Mouse (Mus musculus): ENCODE measurements around the gene Mapk1. TPM values are rescaled to one million over a fixed set of nuclear protein-coding genes. Genes with fewer than 3 reads are reported as not detected.
"Not testable (repeated sequence)": the region's sequence is repeated elsewhere in the genome, so short reads cannot be mapped to it uniquely, and the experiment has no call there.

Gene Mapk1
- polyA plus RNA-seq, 1 experiment: 48.7 TPM

GRCm38 (mm10) chr16:16988842-16989241 lies 5.7 kb downstream of the Mapk1 start:
- no peak overlapping the region for H3K4me3 ChIP-seq (ENCODE audit: extremely low read depth, insufficient read depth, insufficient read length)
- WGBS: 22% methylated on average over 5 of the region's 5 CpGs
- TF ChIP-seq CTCF (IDR thresholded peaks at IDR 0.05; ENCODE audit: extremely low read depth, insufficient read depth, insufficient read length, insufficient replicate concordance) (no peak), POLR2A (IDR thresholded peaks at IDR 0.05; ENCODE audit: low read depth, low read length) (no peak)

GRCm38 (mm10) chr16:16990021-16990420 lies 6.8 kb downstream of the Mapk1 start:
- no peaks in the 10 kb centered on the region for H3K27me3 ChIP-seq (ENCODE audit: control insufficient read depth, insufficient read depth, low read length)
- H3K4me3 ChIP-seq (ENCODE audit: extremely low read depth, insufficient read depth, insufficient read length): no peak overlapping the region
- no peaks in the 10 kb centered on the region; the same call in 1 of the 2 replicates for H3K36me3 ChIP-seq (ENCODE audit: control insufficient read depth, insufficient read depth, low read length)
- DNase-seq (ENCODE audit: low read depth in 1 of 2, low spot score in 2 of 2): no peak
- WGBS: 90% methylated on average over 4 of the region's 4 CpGs
- TF ChIP-seq POLR2A (IDR thresholded peaks at IDR 0.05; ENCODE audit: low read depth, low read length): no peak
- TF ChIP-seq CTCF (IDR thresholded peaks at IDR 0.05; ENCODE audit: extremely low read depth, insufficient read depth, insufficient read length, insufficient replicate concordance): no peak
- H3K4me1 ChIP-seq (ENCODE audit: control insufficient read depth, insufficient read depth, insufficient read length): peaks cover 10% of the 10 kb centered on the region
- H3K27ac ChIP-seq (ENCODE audit: insufficient read depth, low read length): no peak overlapping the region

More at GRCm38 (mm10) chr16:16988842-16989241, 5.7 kb downstream of the Mapk1 start:
- Histone ChIP-seq H3K4me1 (ENCODE audit: control insufficient read depth, insufficient read depth, insufficient read length) (peaks cover 8% of the 10 kb centered on the region), H3K36me3 (ENCODE audit: control insufficient read depth, insufficient read depth, low read length) (no peaks in the 10 kb centered on the region; the same call in 1 of the 2 replicates), H3K27ac (ENCODE audit: insufficient read depth, low read length) (no peak overlapping the region), H3K27me3 (ENCODE audit: control insufficient read depth, insufficient read depth, low read length) (no peaks in the 10 kb centered on the region)
- no peak for DNase-seq (ENCODE audit: low read depth in 1 of 2, low spot score in 2 of 2)

GRCm38 (mm10) chr16:16994426-16995052 lies 11.4 kb downstream of the Mapk1 start:
- no peaks in the 10 kb centered on the region for H3K27me3 ChIP-seq (ENCODE audit: control insufficient read depth, insufficient read depth, low read length)
- WGBS: 67% methylated on average over 4 of the region's 4 CpGs
- no peak for TF ChIP-seq POLR2A (IDR thresholded peaks at IDR 0.05; ENCODE audit: low read depth, low read length)
- TF ChIP-seq CTCF (IDR thresholded peaks at IDR 0.05; ENCODE audit: extremely low read depth, insufficient read depth, insufficient read length, insufficient replicate concordance): no peak
- no peak overlapping the region for H3K27ac ChIP-seq (ENCODE audit: insufficient read depth, low read length)
- H3K4me1 ChIP-seq (ENCODE audit: control insufficient read depth, insufficient read depth, insufficient read length): peaks cover 2% of the 10 kb centered on the region
- DNase-seq (ENCODE audit: low read depth in 1 of 2, low spot score in 2 of 2): no peak
- H3K36me3 ChIP-seq (ENCODE audit: control insufficient read depth, insufficient read depth, low read length): no peaks in the 10 kb centered on the region
- no peak overlapping the region for H3K4me3 ChIP-seq (ENCODE audit: extremely low read depth, insufficient read depth, insufficient read length)

- WGBS: 73% methylated on average over 10 of the region's 10 CpGs
- H3K4me3 ChIP-seq (ENCODE audit: extremely low read depth, insufficient read depth, insufficient read length); H3K36me3 ChIP-seq (ENCODE audit: control insufficient read depth, insufficient read depth, low read length); H3K4me1 ChIP-seq (ENCODE audit: control insufficient read depth, insufficient read depth, insufficient read length); H3K27me3 ChIP-seq (ENCODE audit: control insufficient read depth, insufficient read depth, low read length); H3K27ac ChIP-seq (ENCODE audit: insufficient read depth, low read length); DNase-seq (ENCODE audit: low read depth in 1 of 2, low spot score in 2 of 2): not testable (repeated sequence)
Measured at GRCm38 (mm10) chr16:16996121-16996729, 13.0 kb downstream of the Mapk1 start.

GRCm38 (mm10) chr16:17001109-17001508 lies 17.9 kb downstream of the Mapk1 start:
- TF ChIP-seq POLR2A (IDR thresholded peaks at IDR 0.05; ENCODE audit: low read depth, low read length) (no peak), CTCF (IDR thresholded peaks at IDR 0.05; ENCODE audit: extremely low read depth, insufficient read depth, insufficient read length, insufficient replicate concordance) (no peak)
- H3K27ac ChIP-seq (ENCODE audit: insufficient read depth, low read length): no peak overlapping the region
- no peak overlapping the region for H3K4me3 ChIP-seq (ENCODE audit: extremely low read depth, insufficient read depth, insufficient read length)
- no peaks in the 10 kb centered on the region for H3K27me3 ChIP-seq (ENCODE audit: control insufficient read depth, insufficient read depth, low read length)
- peaks cover 5% of the 10 kb centered on the region for H3K4me1 ChIP-seq (ENCODE audit: control insufficient read depth, insufficient read depth, insufficient read length)
- no peaks in the 10 kb centered on the region for H3K36me3 ChIP-seq (ENCODE audit: control insufficient read depth, insufficient read depth, low read length)
- 76% methylated on average over 3 of the region's 3 CpGs for WGBS
- DNase-seq (ENCODE audit: low read depth in 1 of 2, low spot score in 2 of 2): no peak

GRCm38 (mm10) chr16:17007070-17007469 lies 23.9 kb downstream of the Mapk1 start:
- Histone ChIP-seq H3K27me3 (ENCODE audit: control insufficient read depth, insufficient read depth, low read length) (no peaks in the 10 kb centered on the region), H3K27ac (ENCODE audit: insufficient read depth, low read length) (no peak overlapping the region), H3K4me1 (ENCODE audit: control insufficient read depth, insufficient read depth, insufficient read length) (peaks cover under 1% of the 10 kb centered on the region), H3K4me3 (ENCODE audit: extremely low read depth, insufficient read depth, insufficient read length) (no peak overlapping the region), H3K36me3 (ENCODE audit: control insufficient read depth, insufficient read depth, low read length) (no peaks in the 10 kb centered on the region)
- WGBS: 87% methylated on average over 1 of the region's 1 CpGs
- no peak for DNase-seq (ENCODE audit: low read depth in 1 of 2, low spot score in 2 of 2)
- no peak for TF ChIP-seq POLR2A (IDR thresholded peaks at IDR 0.05; ENCODE audit: low read depth, low read length)
- no peak for TF ChIP-seq CTCF (IDR thresholded peaks at IDR 0.05; ENCODE audit: extremely low read depth, insufficient read depth, insufficient read length, insufficient replicate concordance)

- Histone ChIP-seq H3K36me3 (ENCODE audit: control insufficient read depth, insufficient read depth, low read length) (no peaks in the 10 kb centered on the region), H3K27ac (ENCODE audit: insufficient read depth, low read length) (no peak overlapping the region), H3K4me3 (ENCODE audit: extremely low read depth, insufficient read depth, insufficient read length) (no peak overlapping the region), H3K4me1 (ENCODE audit: control insufficient read depth, insufficient read depth, insufficient read length) (peaks cover 2% of the 10 kb centered on the region), H3K27me3 (ENCODE audit: control insufficient read depth, insufficient read depth, low read length) (no peaks in the 10 kb centered on the region)
- no peak for DNase-seq (ENCODE audit: low read depth in 1 of 2, low spot score in 2 of 2)
- TF ChIP-seq POLR2A (IDR thresholded peaks at IDR 0.05; ENCODE audit: low read depth, low read length): no peak
- TF ChIP-seq CTCF (IDR thresholded peaks at IDR 0.05; ENCODE audit: extremely low read depth, insufficient read depth, insufficient read length, insufficient replicate concordance): no peak
- WGBS: 85% methylated on average over 7 of the region's 7 CpGs
Measured at GRCm38 (mm10) chr16:17010036-17010435, 26.9 kb downstream of the Mapk1 start.

Measured in spleen, adult 2 months (tissue).